Mouse (Mus musculus) forelimb bud, embryonic 11.5 days (tissue): ENCODE results near the gene Arsg.

Source experiments
- DNase-seq: peaks from one replicate; pipeline ENCODE4 v3.0.0-alpha.2; 2012; ENCODE audit warnings: low read depth, low spot score

Arsg gene

DNA sequence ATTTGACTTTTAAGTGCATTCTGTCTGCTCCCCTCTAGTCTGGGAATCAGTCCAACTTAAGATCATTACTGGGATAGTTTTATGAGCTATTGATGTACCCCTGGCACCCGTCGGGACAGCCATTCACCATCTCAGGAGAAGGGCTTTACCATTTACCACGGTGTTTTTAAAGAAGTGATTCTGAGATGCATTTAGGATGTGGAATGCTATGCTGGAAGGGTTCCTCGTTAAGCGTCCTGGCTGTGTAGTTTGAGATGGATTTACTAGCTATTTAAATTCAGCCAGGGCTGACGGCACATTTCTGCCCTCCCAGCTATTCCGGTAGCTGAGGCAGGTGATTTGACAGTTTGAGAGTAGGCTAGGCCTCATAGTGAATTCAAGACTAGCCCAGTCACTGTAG, 71.3 kb downstream of the Arsg start:
- DNase-seq: no peak

DNA sequence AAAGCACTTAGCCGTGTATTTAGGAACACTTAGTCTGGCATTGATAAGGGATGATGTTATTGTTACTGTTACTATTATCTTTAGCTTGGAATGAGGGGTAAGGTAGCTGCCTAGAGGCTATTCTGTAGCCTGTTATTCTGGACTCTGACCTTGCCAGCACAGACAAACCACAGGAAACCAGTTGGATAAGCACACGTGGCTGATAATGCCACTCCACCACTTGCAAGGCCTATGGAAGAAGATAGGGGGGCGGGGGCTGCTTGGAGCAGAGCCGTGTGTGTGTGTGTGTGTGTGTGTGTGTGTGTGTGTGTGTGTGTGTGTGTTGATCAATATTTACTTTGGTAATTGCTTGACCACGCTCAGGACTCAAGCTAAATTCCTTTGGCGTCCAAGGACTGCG, 72.1 kb downstream of the Arsg start:
- no peak for DNase-seq

DNA sequence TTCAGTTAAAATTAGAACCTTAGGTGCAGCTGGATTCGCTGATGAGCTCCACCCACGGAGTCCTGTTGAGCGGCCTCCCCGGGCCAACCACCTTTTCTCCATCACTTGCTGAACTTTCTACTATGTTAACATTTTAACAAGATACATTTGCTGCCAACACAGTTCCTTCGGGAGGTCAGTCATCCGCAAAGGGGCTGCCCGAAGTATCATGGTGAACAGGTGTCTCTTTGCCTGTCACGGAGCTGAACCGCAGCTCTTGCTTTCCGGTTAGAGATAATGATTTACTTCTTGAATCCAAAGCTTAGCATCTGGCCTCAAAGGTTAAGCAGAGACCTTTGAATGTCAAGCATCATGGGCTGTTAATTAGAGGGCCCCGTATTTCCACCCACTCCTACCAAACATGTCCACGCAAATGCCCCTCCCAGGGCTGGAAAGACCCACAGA, 72.5 kb downstream of the Arsg start:
- DNase-seq: no peak

DNA sequence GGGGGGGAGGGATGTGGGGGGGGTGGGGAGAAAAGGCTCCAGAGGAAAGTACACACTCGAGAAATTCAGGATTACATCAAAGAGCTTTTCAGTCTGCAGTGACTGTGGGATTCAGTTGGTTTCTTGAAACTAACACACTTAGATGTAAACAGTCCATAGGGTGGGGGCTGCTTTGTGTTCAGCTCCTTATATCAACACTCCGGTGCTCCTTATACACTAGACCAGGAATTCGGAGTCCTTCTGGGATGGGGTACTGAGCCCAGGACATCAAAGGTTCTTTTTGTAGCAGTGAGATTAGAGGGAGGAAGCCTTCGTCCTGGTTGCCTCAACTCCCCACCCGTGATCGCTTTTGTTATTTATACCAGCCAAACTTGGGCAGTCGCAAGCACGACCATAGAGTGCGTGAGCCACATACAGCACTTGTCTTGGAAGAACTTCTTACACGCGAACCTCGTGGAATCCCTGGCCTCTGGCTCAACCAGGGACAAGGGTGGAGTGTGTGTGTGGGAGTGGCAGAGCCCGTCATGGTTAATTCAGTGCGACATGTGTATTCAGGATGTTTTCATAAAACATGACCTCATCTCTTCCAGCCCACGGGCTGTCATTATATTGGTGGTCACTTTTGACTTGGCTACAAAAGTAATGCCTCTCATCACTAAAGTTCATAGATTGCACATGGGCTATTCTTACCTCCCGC, 73.3 kb downstream of the Arsg start:
- no peak for DNase-seq

DNA sequence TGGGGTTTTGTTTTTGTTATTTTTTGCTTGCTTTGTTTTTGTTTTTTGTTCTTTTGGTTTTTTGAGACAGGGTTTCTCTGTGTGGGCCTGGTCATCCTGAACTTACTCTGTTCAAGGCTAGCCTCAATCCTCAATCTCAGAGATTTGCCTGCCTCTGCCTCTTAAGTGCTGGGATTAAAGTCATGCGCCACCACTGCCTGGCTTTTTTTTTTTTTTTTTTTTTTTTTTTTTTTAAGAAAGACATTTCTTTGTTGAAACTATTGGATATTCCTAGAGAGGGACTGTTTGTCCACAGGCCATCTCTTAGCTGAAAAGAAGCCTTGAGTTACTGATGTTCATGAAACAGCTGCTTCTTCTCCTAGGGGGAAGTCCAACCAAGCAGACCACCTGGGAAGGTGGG, 74.5 kb downstream of the Arsg start:
- DNase-seq: no peak

DNA sequence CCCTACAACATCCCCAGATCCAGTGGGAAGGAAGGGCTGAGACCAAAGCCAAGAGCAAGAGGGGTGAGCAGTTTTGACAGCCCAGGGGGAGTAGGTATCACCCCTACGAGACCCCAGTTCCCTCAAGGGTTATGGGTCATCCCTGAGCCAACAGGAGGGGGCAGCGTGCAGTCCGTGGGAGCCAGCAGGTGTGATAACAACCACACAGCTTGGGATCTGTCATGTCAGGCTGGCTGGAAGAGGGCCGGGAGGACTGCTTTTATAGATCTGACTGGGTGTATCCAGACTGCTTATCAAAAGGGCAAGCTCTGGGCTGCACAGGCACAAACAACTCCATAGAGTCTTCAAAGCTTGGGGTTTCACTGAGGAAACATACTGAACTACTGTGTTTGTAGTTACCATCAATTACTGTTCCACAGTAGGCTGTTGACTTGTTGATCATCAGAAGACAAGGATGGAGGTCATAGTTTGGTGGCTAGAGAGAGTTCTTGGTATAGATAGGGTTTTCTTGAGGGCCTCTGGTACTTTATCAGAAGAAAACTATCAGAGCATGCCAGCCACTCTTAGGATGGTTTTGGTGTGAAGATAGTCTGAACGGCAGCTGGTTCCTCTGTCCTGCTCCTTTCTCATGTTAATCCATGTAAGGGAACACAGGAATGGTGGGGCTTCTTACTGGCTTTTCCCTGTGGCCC, 76.6 kb downstream of the Arsg start:
- DNase-seq: no peak

DNA sequence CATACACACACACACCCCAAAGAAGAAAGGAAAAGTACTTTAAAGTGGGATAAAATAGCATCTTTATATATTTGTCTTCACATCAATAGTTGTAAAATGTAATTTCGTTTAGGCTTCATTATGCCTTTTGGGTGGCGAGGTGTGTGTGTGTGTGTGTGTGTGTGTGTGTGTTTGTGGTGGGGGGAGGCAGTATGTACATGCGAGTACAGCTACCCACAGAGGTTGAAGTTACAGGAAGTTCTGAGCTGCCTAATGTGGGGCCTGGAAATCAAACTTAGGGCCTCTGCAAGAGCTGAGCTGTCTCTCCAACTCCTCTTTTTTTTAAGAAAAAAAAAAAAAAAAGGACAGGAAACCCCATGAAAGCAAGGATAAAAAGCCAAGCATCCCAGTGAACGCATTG, 80.7 kb downstream of the Arsg start:
- DNase-seq: no peak

DNA sequence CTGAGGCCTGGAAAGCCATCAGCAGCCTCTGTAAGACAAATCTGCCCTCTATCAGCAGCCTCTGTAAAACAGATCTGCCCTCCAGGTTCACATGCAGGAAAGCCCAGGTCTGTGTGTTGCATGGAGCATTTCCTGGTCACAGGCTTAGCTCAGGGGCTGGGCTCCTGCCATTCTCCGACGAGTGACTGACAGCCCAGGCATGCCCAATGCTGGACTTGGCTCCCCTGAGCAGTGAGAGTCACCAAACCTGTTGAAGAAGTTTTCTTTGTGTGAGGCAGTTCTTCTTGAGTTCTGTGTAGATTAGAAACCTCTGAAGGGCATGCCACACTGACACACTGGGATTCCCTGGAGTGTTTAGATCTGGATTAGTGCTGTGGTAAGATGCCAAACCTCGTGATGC, 81.3 kb downstream of the Arsg start:
- DNase-seq: no peak

DNA sequence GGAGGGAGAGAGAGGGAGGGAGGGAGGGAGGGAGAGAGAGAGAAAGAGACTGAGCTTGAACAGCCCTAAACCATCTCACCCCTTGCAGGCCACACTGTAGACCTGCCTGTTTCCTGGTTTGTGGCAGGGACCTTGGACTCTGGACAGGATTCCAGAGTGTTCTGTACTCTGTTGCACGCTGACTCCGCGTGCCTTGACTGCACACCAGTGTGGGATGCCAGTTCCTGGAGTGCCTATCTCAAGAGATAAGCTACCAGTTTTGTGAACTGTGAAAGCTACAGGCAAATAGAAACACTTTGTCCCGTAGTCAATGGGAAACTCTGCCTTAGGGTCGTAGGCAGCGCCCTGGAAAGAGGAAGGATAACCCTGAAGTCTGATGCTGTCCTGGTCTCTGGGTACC, 83.0 kb downstream of the Arsg start:
- no peak for DNase-seq

DNA sequence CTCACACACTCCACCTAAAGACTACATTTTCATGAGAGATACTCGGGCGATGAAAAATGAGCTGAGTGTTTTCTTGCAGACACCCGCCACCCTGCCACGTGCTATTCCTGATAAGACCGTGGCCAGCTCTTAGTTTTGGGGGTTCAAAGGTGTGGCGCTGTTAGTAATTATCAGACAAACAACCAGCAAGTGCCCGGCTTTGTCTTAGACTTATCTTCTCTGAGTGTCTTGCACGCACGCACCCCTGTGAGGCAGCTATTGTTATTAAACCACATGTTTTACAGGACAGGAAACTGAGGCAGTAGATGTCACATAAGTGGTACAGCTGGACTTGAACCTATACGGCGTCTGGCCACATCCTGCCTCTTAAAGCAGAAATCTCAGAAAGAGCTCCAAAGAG, 84.2 kb downstream of the Arsg start:
- DNase-seq: no peak

DNA sequence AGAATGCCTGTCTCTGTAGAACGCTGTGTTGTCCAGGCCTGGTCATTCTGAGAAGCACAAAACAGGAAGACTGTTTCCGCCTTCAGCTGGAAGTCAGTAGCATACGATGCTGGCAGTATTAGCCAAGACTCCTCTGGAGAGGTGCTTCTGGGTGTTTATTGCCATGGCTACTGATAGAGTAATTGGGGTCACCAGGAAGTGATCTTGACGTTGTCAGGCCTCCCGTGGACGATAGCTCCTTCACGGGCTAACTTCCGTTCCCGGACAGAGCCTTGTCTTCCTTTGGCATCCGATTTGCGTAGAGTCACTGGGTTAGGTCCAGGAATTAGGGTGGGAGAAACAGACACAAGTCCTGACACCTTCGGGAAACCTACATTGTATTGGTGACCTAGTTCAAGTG, 86.1 kb downstream of the Arsg start:
- DNase-seq: no peak

DNA sequence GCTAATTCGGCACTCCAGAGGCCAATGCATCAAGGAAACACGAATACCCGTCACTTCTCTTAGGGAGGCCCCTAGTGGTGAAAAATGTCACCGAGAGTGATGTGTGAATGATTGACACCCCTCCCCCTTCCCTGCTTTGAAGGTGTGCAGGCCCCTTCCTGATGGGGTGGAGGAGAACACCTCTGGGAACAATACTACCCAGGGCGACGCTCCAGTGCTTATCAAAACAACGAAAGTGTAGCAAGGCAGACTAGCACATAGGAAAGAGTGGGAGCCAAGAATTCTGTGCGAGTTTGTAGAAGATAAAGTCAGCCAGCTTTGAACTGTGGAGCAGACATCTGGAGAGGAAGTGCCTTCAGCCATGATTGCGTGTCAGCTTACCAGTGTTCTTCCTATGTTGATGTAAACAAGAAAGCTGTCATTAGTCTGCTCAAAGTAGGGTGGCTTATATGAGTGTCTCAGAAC, 87.7 kb downstream of the Arsg start:
- DNase-seq: peak; percentile 40

DNA sequence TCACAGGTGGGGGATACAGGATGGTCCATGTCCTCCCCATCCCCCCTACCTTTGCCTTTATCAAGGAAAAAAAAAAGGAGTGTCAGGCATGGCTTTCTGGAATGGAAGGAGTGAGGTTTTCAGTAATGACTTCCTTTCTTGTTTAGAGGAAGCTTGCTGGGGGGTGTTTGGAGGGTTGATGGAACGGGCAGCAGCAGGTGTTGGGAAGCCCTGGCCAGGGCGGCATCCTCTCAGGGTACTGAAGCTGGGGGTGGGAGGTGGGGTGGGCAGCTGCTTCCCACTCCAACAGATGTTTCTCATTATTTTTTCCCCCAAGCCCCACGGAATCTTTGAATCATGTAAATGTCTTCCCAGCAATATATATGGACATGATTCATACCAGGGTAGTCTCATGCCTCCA, 88.3 kb downstream of the Arsg start:
- DNase-seq: peak; percentile 29

DNA sequence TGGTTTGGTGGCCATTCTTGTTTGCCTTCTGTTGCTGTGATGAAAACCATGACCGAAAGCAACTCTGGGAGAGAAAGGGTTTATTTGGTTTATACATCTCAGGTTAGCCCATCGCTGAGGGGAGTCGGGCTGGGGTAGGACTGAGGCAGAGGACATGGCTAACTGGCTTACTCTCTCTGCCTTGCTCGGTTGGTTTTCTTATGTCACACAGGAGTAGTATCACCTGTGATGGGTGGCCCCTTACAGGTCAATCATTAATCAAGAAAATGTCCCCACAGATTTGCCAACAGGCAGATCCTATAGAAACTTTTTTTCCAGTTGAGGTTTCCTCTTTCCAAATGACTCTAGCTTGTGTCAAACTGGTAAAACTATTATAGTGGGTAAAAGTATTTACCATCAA, 90.5 kb downstream of the Arsg start:
- no peak for DNase-seq

DNA sequence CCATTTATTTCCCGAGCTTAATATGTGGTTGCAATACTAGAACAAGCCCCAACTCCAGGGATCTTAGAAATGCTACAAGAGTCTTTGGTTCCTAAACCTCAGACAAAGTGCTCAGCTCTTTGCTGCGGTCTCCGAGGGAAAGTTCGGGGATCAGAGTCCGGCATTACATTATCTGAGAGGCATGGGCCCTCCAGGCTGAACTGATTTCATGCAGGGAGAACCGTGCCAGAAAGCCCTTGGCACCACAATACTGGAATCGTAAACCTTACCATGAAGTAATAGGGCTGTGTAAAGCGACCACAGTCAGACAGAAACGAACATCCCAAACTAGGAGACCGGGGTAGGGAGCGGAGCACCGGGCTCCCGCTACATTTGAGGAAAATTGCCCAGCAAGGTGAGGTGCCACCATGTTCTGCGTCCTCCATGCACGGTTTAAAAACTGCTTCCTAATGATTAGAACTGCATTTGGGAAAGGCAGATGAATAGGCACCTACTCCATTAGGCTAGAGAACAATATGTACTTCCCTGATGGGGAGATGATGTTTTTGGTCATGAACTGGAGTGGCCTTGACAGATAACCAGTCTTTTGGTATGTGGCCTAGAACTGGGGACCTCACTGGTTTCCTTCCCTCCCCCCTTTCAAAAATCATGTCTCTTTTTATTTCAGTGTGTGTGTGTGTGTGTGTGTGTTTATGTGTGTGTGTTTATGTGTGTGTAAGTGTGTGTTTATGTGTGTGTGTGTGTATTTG, 91.5 kb downstream of the Arsg start:
- no peak for DNase-seq

DNA sequence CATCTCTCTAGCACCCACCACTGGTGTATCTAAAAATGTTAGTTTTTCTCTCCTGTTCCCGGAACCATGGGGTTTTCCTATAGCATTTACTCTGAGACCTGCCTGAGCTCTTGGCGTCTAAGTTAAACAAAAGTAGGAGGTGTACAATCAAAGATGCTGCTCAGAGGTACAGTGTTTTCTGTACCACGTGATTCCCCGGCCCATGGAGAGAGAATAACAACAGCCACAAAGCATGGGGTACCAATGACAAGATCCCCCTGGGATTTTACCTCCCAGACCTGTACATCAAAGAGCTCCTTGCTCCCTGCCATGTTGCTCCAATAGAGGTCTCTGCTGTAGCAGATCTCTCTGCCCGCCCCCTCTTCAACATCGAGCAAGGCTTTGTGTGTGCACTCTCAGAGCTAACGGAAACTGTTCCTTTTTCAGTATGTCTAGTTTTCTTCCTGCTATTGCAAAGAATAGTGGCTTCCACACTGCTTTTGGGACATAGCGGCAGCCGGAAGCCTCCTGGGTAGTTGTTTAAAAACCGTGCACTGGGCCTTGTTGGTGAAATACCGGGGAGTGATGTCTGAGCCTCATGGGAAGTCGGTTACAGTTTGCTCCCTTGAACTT, 95.9 kb downstream of the Arsg start:
- no peak for DNase-seq

DNA sequence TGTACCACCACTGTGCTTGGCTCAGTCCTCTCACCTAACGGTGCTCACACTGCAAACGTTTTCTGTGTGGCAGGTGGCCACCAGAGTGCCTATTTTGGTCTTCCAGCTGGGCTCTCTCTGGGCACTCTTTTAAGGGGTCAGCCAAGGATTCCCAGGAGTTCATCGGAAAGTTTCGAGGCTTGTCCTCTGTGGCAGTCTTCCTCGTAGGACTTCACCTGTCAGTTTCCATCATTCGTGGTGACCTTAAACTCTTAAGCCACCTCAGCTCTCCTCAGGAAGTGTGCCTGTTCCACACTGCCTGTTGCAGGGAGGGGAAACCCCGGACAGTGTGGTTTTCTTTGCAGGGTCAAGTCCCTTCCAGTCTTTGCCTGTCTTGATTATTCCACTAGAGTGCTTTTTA, 96.6 kb downstream of the Arsg start:
- DNase-seq: no peak

DNA sequence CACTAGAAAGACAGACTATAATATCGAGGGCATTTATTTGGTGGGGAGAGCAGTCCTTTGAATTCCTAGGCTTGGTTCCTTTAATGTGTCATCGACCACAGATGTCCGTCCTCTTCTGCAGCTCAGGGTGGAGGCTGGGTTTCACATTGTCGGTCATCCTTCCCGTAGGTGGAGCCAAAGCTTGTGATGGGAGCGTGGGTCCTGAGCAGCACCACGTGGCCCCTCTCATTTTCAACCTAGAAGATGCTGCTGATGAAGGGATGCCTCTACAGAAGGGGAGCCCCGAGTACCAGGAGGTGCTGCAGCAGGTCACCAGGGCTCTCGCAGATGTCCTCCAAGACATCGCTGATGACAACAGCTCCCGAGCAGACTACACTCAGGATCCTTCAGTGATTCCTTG, 98.9 kb downstream of the Arsg start:
- DNase-seq: no peak

DNA sequence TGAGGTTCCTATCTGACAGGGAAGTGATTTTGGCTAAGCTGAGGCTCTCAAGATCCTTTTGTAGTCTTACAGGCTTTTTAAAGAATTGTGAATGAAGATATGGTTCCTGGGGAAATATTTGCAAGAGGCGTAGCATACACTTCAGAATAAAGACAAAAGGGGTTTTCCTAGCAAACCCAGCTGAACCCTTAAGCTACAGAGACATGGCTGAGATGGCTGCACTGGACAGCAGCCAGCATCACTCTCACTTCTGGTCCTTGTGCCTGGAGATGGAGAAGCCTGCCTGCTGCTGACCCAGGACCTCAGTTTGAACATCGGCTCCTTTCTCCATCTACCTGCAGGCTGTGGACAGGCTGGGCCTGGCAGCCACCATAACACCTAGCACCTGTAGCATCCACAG, 101.4 kb downstream of the Arsg start:
- DNase-seq: no peak

DNA sequence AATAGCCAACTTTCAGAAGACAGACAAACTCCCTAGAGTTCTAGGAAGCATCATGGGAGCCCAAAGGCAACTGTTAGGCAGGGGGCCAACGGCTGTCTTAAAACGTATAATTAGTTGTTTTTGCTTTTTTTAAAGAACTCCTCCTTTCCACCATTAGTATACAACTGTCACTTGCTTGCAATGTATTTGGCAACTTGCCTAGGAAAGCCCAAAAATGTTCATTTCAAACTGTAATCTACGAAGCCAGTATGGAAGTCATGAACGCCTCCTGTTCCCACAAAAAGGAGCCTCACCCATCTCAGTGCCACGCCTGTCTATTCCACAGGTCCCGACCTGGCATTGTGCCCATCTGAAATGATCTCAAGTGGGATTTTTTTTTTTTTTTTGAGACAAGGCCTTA, 102.7 kb downstream of the Arsg start:
- no peak for DNase-seq

DNA sequence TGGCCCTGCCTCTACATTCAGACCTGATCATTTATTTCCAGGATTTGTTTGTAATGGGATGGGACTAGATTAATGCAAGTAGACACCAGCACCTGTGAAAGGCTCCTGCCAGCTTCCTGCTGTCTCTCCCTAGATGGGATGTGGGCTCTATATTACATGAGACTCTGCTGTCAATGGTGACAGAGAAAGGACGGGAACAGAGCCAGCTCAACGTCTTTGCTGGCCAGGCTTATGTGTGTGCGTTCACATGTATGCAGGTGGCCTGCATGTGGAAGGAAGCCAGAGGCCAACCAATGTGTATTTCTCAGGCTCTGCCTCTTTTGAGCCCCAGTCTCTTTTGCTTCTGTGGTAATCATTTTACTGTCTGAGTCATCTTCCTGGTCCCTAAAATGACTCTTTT, 105.4 kb downstream of the Arsg start:
- DNase-seq: no peak

DNA sequence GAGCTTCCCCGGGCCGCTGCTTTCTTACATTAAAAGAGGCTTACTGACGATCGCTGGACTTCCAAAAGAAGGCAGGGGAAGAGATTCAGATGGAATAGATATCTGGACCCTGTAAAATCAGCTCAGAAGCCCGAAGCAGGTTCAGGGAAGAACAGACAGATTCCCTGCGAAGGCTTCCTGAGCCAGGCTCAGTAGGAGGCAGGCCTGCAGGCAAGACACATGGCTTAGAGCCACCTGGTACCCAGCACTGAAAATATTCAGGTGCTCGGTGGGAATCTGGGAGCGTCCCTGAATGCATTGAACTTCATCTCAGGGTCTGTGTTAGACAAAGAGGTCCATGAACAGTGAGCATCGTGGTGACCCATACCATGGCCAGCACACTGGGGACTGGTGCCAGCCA, 106.8 kb downstream of the Arsg start:
- no peak for DNase-seq
